Mouse (Mus musculus) olfactory bulb, adult 2 months (tissue): Measurements from ENCODE around the gene Adprh.

Experiments used
- CTCF ChIP-seq: fragments of 200-500 bp; IDR thresholded peaks from 2 replicates; pipeline ENCODE4 v1.5.1; 2012; ENCODE audit warnings: low read depth, mild to moderate bottlenecking, low read length, moderate library complexity; ENCODE audit not compliant: insufficient read depth
- POLR2A ChIP-seq: fragments of 200-500 bp; IDR thresholded peaks from 2 replicates; pipeline ENCODE4 v1.6.1; 2012; ENCODE audit warnings: mild to moderate bottlenecking, low read depth, low read length, moderate library complexity; ENCODE audit not compliant: insufficient read depth

- TF ChIP-seq POLR2A = no peak
- no peak for TF ChIP-seq CTCF
These were observed 10.3 kb downstream of the Adprh start for GRCm38 (mm10) chr16:38442216-38442615.
